Mouse (Mus musculus): ENCODE measurements around the gene Specc1.

Specc1 gene

GRCm38 (mm10) chr11:62168146-62168545 is 211.6 kb downstream of the Specc1 start:
- no peak for DNase-seq (ENCODE audit: low spot score in 2 of 2)

- DNase-seq (ENCODE audit: low spot score in 2 of 2), result no peak
Observed at GRCm38 (mm10) chr11:62177395-62178113, 221.0 kb downstream of the Specc1 start.

- DNase-seq (ENCODE audit: low spot score in 2 of 2), result no peak
Observed at GRCm38 (mm10) chr11:62180791-62181190, 224.2 kb downstream of the Specc1 start.

GRCm38 (mm10) chr11:62184900-62185299 is 228.3 kb downstream of the Specc1 start:
- no peak for DNase-seq (ENCODE audit: low spot score in 2 of 2)

GRCm38 (mm10) chr11:62187074-62187473 is 230.5 kb downstream of the Specc1 start:
- no peak for DNase-seq (ENCODE audit: low spot score in 2 of 2)

- no peak for DNase-seq (ENCODE audit: low spot score in 2 of 2)
Observed at GRCm38 (mm10) chr11:62192050-62192449, 235.5 kb downstream of the Specc1 start.

- DNase-seq (ENCODE audit: low spot score in 2 of 2), result no peak
Observed at GRCm38 (mm10) chr11:62193116-62193515, 236.6 kb downstream of the Specc1 start.

- no peak for DNase-seq (ENCODE audit: low spot score in 2 of 2)
Observed at GRCm38 (mm10) chr11:62194217-62194616, 237.7 kb downstream of the Specc1 start.

GRCm38 (mm10) chr11:62200901-62201512 is 244.4 kb downstream of the Specc1 start:
- no peak for DNase-seq (ENCODE audit: low spot score in 2 of 2)

- DNase-seq (ENCODE audit: low spot score in 2 of 2), result no peak
Observed at GRCm38 (mm10) chr11:62202645-62203044, 246.1 kb downstream of the Specc1 start.

GRCm38 (mm10) chr11:62209111-62209510 is 252.5 kb downstream of the Specc1 start:
- no peak for DNase-seq (ENCODE audit: low spot score in 2 of 2)

GRCm38 (mm10) chr11:62209891-62210290 is 253.3 kb downstream of the Specc1 start:
- DNase-seq (ENCODE audit: low spot score in 2 of 2), result no peak

GRCm38 (mm10) chr11:62213384-62213989 is 256.9 kb downstream of the Specc1 start:
- no peak for DNase-seq (ENCODE audit: low spot score in 2 of 2)

- DNase-seq (ENCODE audit: low spot score in 2 of 2), result no peak
Observed at GRCm38 (mm10) chr11:62215107-62215506, 258.5 kb downstream of the Specc1 start.

GRCm38 (mm10) chr11:62217751-62218150 is 261.2 kb downstream of the Specc1 start:
- DNase-seq (ENCODE audit: low spot score in 2 of 2), result no peak

GRCm38 (mm10) chr11:62220756-62221510 is 264.4 kb downstream of the Specc1 start:
- DNase-seq (ENCODE audit: low spot score in 2 of 2), result no peak

GRCm38 (mm10) chr11:62223416-62223815 is 266.9 kb downstream of the Specc1 start:
- DNase-seq (ENCODE audit: low spot score in 2 of 2), result no peak

- DNase-seq (ENCODE audit: low spot score in 2 of 2), result peak; percentile 20 to 39
Observed at GRCm38 (mm10) chr11:62223962-62224361, 267.4 kb downstream of the Specc1 start.

GRCm38 (mm10) chr11:62224797-62225196 is 268.2 kb downstream of the Specc1 start:
- no peak for DNase-seq (ENCODE audit: low spot score in 2 of 2)

- DNase-seq (ENCODE audit: low spot score in 2 of 2), result no peak
Observed at GRCm38 (mm10) chr11:62240631-62241261, 284.2 kb downstream of the Specc1 start.

GRCm38 (mm10) chr11:62243871-62244270 is 287.3 kb downstream of the Specc1 start:
- DNase-seq (ENCODE audit: low spot score in 2 of 2), result no peak

- no peak for DNase-seq (ENCODE audit: low spot score in 2 of 2)
Observed at GRCm38 (mm10) chr11:62244471-62244870, 287.9 kb downstream of the Specc1 start.

Data from urinary bladder, postnatal 36 days (tissue).